Mouse (Mus musculus) MEL (cell line): Measurements from ENCODE around the gene Camk1d.

ENCODE experiments used
- CHD1 ChIP-seq: IDR thresholded peaks from 2 replicates; pipeline ENCODE4 v1.6.1; 2012; ENCODE audit warnings: low read depth, mild to moderate bottlenecking, inconsistent platforms, low read length, improper control_type of control experiment
- CHD2 ChIP-seq: IDR thresholded peaks from 2 replicates; pipeline ENCODE4 v1.6.1; 2011; ENCODE audit warnings: low read length, improper control_type of control experiment
- CTCF ChIP-seq, 3 experiments: IDR thresholded peaks in 2 of 3; conservative IDR thresholded peaks in 1 of 3; 2 replicates each; pipeline ENCODE4 v1.5.1; 2011 to 2012; ENCODE audit warnings: low read length in 3 of 3, low read depth in 2 of 3, mild to moderate bottlenecking in 2 of 3, improper control_type of control experiment in 1 of 3, inconsistent platforms in 1 of 3, mixed read lengths in 1 of 3, moderate library complexity in 1 of 3; ENCODE audit not compliant: control insufficient read depth in 1 of 3, insufficient read depth in 1 of 3, poor library complexity in 1 of 3, severe bottlenecking in 1 of 3
- EP300 ChIP-seq, 2 experiments: IDR thresholded peaks; 2 replicates each; pipeline ENCODE4 v1.6.1; 2011; ENCODE audit warnings: improper control_type of control experiment in 2 of 2, low read length in 2 of 2, low read depth in 1 of 2, mild to moderate bottlenecking in 1 of 2
- GATA1 ChIP-seq: IDR thresholded peaks from 2 replicates; pipeline ENCODE4 v1.6.1; 2011; ENCODE audit warnings: low read depth, low read length, improper control_type of control experiment
- MAX ChIP-seq: IDR thresholded peaks from 2 replicates; pipeline ENCODE4 v1.6.1; 2011; ENCODE audit warnings: low read length, improper control_type of control experiment
- MAZ ChIP-seq: IDR thresholded peaks from 2 replicates; pipeline ENCODE4 v1.6.1; 2012; ENCODE audit warnings: low read depth, mild to moderate bottlenecking, inconsistent platforms, low read length, improper control_type of control experiment
- MEF2A ChIP-seq: IDR thresholded peaks from 2 replicates; pipeline ENCODE4 v1.6.1; 2014; ENCODE audit warnings: low read depth, mild to moderate bottlenecking, inconsistent platforms, low read length, improper control_type of control experiment; ENCODE audit not compliant: poor library complexity, insufficient replicate concordance, severe bottlenecking; ENCODE audit errors: extremely low read depth
- MYB ChIP-seq: IDR thresholded peaks from 2 replicates; pipeline ENCODE4 v1.6.1; 2011; ENCODE audit warnings: mild to moderate bottlenecking, low read depth, low read length, improper control_type of control experiment
- POLR2AphosphoS2 ChIP-seq: IDR thresholded peaks from 2 replicates; pipeline ENCODE4 v1.6.1; 2011; ENCODE audit warnings: low read length, improper control_type of control experiment
- TBP ChIP-seq: IDR thresholded peaks from 2 replicates; pipeline ENCODE4 v1.8.0; 2011; ENCODE audit warnings: low read depth, low read length, improper control_type of control experiment
- USF1 ChIP-seq: IDR thresholded peaks from 2 replicates; pipeline ENCODE4 v1.6.1; 2014; ENCODE audit warnings: low read depth, mild to moderate bottlenecking, inconsistent platforms, low read length, improper control_type of control experiment, moderate library complexity
- USF2 ChIP-seq, 2 experiments: IDR thresholded peaks; 2 replicates each; pipeline ENCODE4 v1.6.1; 2011 to 2012; ENCODE audit warnings: improper control_type of control experiment in 2 of 2, low read length in 2 of 2, borderline replicate concordance in 1 of 2, inconsistent platforms in 1 of 2, low read depth in 1 of 2, mild to moderate bottlenecking in 1 of 2; ENCODE audit not compliant: insufficient read depth in 1 of 2
- ZC3H11A ChIP-seq: IDR thresholded peaks from 2 replicates; pipeline ENCODE4 v1.6.1; 2012; ENCODE audit warnings: low read depth, mild to moderate bottlenecking, inconsistent platforms, low read length, improper control_type of control experiment

DNA sequence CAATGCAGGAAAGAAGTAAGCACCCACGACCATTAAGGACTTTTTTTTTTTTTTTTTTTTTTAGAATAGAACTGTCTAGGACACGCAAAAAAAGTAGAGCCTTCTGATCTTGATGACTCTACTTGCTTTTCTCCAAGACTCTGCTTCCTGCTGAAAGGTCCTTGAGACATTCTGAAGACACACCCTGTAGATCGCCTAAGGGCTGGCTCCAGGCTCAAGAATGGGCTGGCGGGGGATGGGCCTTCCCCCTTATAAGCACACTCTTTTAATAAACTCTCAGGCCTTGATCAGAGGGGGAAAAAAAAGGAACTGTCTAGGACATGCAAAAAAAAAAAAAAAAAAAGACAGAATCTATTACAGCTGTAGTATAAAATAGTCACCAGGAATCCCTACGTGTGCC lies 430.0 kb downstream of the Camk1d start:
- TF ChIP-seq USF1 (no peak), EP300 (IDR thresholded peaks at IDR 0.05; ENCODE audit: low read depth in 1 of 2, low read length in 2 of 2) (no peak), MAX (no peak), MYB (no peak), CTCF (IDR thresholded peaks at IDR 0.05 in 2 of 3, conservative IDR thresholded peaks at IDR 0.05 in 1 of 3; ENCODE audit: control insufficient read depth in 1 of 3, insufficient read depth in 1 of 3, low read depth in 2 of 3, low read length in 3 of 3, poor library complexity in 1 of 3, severe bottlenecking in 1 of 3) (no peak), GATA1 (no peak), CHD2 (no peak), TBP (no peak), MEF2A (no peak), POLR2AphosphoS2 (no peak), ZC3H11A (no peak), USF2 (IDR thresholded peaks at IDR 0.05; ENCODE audit: borderline replicate concordance in 1 of 2, insufficient read depth in 1 of 2, low read depth in 1 of 2, low read length in 2 of 2) (no peak), CHD1 (no peak), MAZ (no peak)
